Comparison of ENCODE assay signal across 10 mouse cellular contexts in genomic region chr19:40488853-40489454, GRCm38 (mm10). TPM values are rescaled to one million over a fixed set of nuclear protein-coding genes. Genes with fewer than 3 reads are reported as not detected.
DNase-seq lines count a peak whose midpoint lies in the region; ATAC-seq and TF ChIP-seq lines count a peak whose summit lies in the region.
"Had no signal": no experiment of that assay in that cellular context is flagged by ENCODE, and none has a peak within 500 bp of the region (broad histone marks: within the 10 kb centered on the region; RNA-seq: fewer than 3 reads in every experiment).

No protein-coding gene starts in this region.

- WGBS in heart, embryonic 10.5 days: 49% methylated on average over 8 of the region's 8 CpGs
- 56% methylated on average over 8 of the region's 8 CpGs for WGBS in lung, embryonic 14.5 days
- 47% methylated on average over 8 of the region's 8 CpGs for WGBS in lung, embryonic 16.5 days
- 60% methylated on average over 8 of the region's 8 CpGs for WGBS in stomach, postnatal 0 days

- H3K36me3 ChIP-seq in heart, embryonic 10.5 days: peaks cover 8% of the 10 kb centered on the region
- H3K36me3 ChIP-seq in lung, embryonic 14.5 days (ENCODE audit: insufficient read depth): no peaks in the 10 kb centered on the region; the same call in 1 of the 2 replicates
- H3K36me3 ChIP-seq in lung, embryonic 16.5 days (ENCODE audit: control insufficient read depth, insufficient read depth, low read length): no peaks in the 10 kb centered on the region
- H3K36me3 ChIP-seq in stomach, postnatal 0 days (ENCODE audit: control insufficient read depth, insufficient read depth, low read length): no peaks in the 10 kb centered on the region
- H3K36me3 ChIP-seq: embryonic facial prominence, embryonic 13.5 days; neural tube, embryonic 12.5 days had no signal

- TF ChIP-seq EP300 in stomach, postnatal 0 days (optimal IDR thresholded peaks at IDR 0.05): no peak

- H3K9ac ChIP-seq in lung, embryonic 14.5 days: no peak overlapping the region
- no peak overlapping the region; the same call in 1 of the 2 replicates for H3K9ac ChIP-seq in lung, embryonic 16.5 days (ENCODE audit: low read length)
- no peak overlapping the region; the same call in 1 of the 2 replicates for H3K9ac ChIP-seq in stomach, postnatal 0 days (ENCODE audit: low read length)
- H3K9ac ChIP-seq: embryonic facial prominence, embryonic 13.5 days; neural tube, embryonic 12.5 days had no signal

- no peaks in the 10 kb centered on the region for H3K9me3 ChIP-seq in heart, embryonic 10.5 days
- H3K9me3 ChIP-seq in lung, embryonic 14.5 days (ENCODE audit: low read depth, low read length): no peaks in the 10 kb centered on the region
- H3K9me3 ChIP-seq in lung, embryonic 16.5 days (ENCODE audit: control insufficient read depth, low read length): no peaks in the 10 kb centered on the region
- no peaks in the 10 kb centered on the region for H3K9me3 ChIP-seq in stomach, postnatal 0 days (ENCODE audit: control insufficient read depth, low read length)

- peak overlapping the region; percentile 75; the same call in 1 of the 2 replicates for H3K27ac ChIP-seq in heart, embryonic 10.5 days
- H3K27ac ChIP-seq in lung, embryonic 14.5 days (ENCODE audit: low read depth): peak overlapping the region; percentile 58; the same call in 1 of the 2 replicates
- peak overlapping the region; percentile 86 for H3K27ac ChIP-seq in lung, embryonic 16.5 days (ENCODE audit: low read length)
- peak overlapping the region; percentile 80 for H3K27ac ChIP-seq in stomach, postnatal 0 days (replicated peaks)
- H3K27ac ChIP-seq: embryonic facial prominence, embryonic 13.5 days; neural tube, embryonic 12.5 days had no signal

- H3K4me1 ChIP-seq in heart, embryonic 10.5 days: peaks cover 68% of the 10 kb centered on the region
- H3K4me1 ChIP-seq in lung, embryonic 14.5 days (ENCODE audit: insufficient read depth): peaks cover 34% of the 10 kb centered on the region
- peaks cover 32% of the 10 kb centered on the region for H3K4me1 ChIP-seq in lung, embryonic 16.5 days (replicated peaks; ENCODE audit: control insufficient read depth, insufficient read depth, low read length)
- H3K4me1 ChIP-seq in stomach, postnatal 0 days (replicated peaks; ENCODE audit: control insufficient read depth, insufficient read depth): peaks cover 15% of the 10 kb centered on the region

- no peaks in the 10 kb centered on the region for H3K27me3 ChIP-seq in heart, embryonic 10.5 days (ENCODE audit: insufficient read depth, poor library complexity, severe bottlenecking)
- H3K27me3 ChIP-seq in lung, embryonic 14.5 days (ENCODE audit: insufficient read depth, low read length): no peaks in the 10 kb centered on the region
- H3K27me3 ChIP-seq in lung, embryonic 16.5 days (ENCODE audit: control insufficient read depth, insufficient read depth, low read depth, low read length): no peaks in the 10 kb centered on the region
- H3K27me3 ChIP-seq in stomach, postnatal 0 days (ENCODE audit: control insufficient read depth, insufficient read depth, low read length): no peaks in the 10 kb centered on the region
- H3K27me3 ChIP-seq: embryonic facial prominence, embryonic 13.5 days; neural tube, embryonic 12.5 days had no signal

- TF ChIP-seq CTCF in lung, embryonic 14.5 days (IDR thresholded peaks at IDR 0.05; ENCODE audit: low read depth): no peak
- TF ChIP-seq CTCF in stomach, postnatal 0 days (IDR thresholded peaks at IDR 0.05; ENCODE audit: low read depth): no peak

- intact Hi-C loops in heart, postnatal 14 days (cut with DNase I): loop anchor here (5.0 kb wide), 1 partner anchor 52 kb away; no protein-coding TSS in a partner anchor

- no peak; the same call in 1 of the 2 replicates for ATAC-seq in lung, embryonic 14.5 days (ENCODE audit: insufficient read depth)
- peak; percentile 67 for ATAC-seq in lung, embryonic 16.5 days (ENCODE audit: low read depth)
- ATAC-seq in stomach, postnatal 0 days (ENCODE audit: low FRiP score, low TSS enrichment): no peak

- no peak overlapping the region for H3K4me3 ChIP-seq in heart, embryonic 10.5 days
- no peak overlapping the region for H3K4me3 ChIP-seq in lung, embryonic 14.5 days (ENCODE audit: low read depth, low read length)
- no peak overlapping the region for H3K4me3 ChIP-seq in lung, embryonic 16.5 days (ENCODE audit: low read length)
- H3K4me3 ChIP-seq in stomach, postnatal 0 days (ENCODE audit: low read depth, low read length): no peak overlapping the region
- H3K4me3 ChIP-seq: embryonic facial prominence, embryonic 13.5 days; neural tube, embryonic 12.5 days had no signal

- DNase-seq in heart, embryonic 10.5 days (ENCODE audit: low spot score): no peak
- no peak for DNase-seq in heart, postnatal 14 days
- peak; percentile 50 for DNase-seq in lung, embryonic 14.5 days
- no peak for DNase-seq in lung, postnatal 14 days
- no peak for DNase-seq in stomach, postnatal 0 days (ENCODE audit: low spot score)
- no peak for DNase-seq in thymus, postnatal 0 days (ENCODE audit: low spot score)
- no peak for DNase-seq in right cerebral cortex, adult 18-20 months

- H3K4me2 ChIP-seq in lung, embryonic 14.5 days: 0 out of 2 replicates have a peak overlapping the region, but pooled peaks have one; percentile 21
- H3K4me2 ChIP-seq in lung, embryonic 16.5 days (ENCODE audit: low read depth, low read length): peak overlapping the region; percentile 19; the same call in 1 of the 2 replicates
- H3K4me2 ChIP-seq in stomach, postnatal 0 days (replicated peaks; ENCODE audit: low read depth): no peak overlapping the region
- H3K4me2 ChIP-seq: embryonic facial prominence, embryonic 13.5 days; neural tube, embryonic 12.5 days had no signal

RNA-seq across cellular contexts. Expression of gene Sorbs1, which starts 24.6 kb away (rescaled TPM):
- 71.2 and 98.1 TPM in 2 replicates for polyA plus RNA-seq in heart, embryonic 10.5 days (2016; fragmentation: Nextera tagmentation; extraction: Ambion mirVana)
- 100 to 1,000 TPM; 523 to 539 TPM for total RNA-seq in heart, postnatal 14 days (2021)
- 46.6 and 50.7 TPM in 2 replicates for polyA plus RNA-seq in lung, embryonic 14.5 days (2014; fragmentation: Nextera tagmentation; extraction: Ambion mirVana)
- polyA plus RNA-seq in lung, embryonic 16.5 days (2015; fragmentation: Nextera tagmentation; extraction: Ambion mirVana): 45.9 and 51.5 TPM in 2 replicates
- 107 and 111 TPM in 2 replicates for polyA plus RNA-seq in stomach, postnatal 0 days (2015; fragmentation: Nextera tagmentation; extraction: Ambion mirVana)
- 15.8 and 16.1 TPM in 2 replicates for polyA plus RNA-seq in thymus, postnatal 0 days (2015; fragmentation: Nextera tagmentation; extraction: Ambion mirVana)
